ENCODE assay signal across 25 mouse cellular contexts in the genomic region with DNA sequence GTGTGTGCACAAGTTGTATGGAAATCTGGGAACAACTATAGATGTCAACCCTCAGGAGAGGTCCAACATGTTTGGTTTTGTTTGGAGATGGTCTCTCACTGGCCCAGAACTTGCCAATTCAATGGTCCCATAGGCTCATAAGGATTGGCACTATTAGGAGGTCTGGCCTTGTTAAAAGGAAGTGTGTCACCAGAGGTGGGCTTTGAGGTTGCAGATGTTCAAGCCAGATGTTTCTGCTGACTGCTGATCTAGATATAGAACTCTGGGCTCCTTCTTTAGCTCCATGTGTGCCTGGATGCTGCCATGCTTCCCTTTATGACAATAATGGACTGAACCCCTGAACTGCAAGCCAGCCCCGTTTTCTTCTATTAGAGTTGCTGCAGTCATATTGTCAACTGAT.
"Had no signal": no experiment of that assay in that cellular context is flagged by ENCODE, and none has a peak within 500 bp of the region (broad histone marks: within the 10 kb centered on the region; RNA-seq: fewer than 3 reads in every experiment).

No protein-coding gene starts in this region.

- ATAC-seq: liver, embryonic 12.5 days had no signal

- H3K9me3 ChIP-seq: limb, embryonic 10.5 days; liver, embryonic 12.5 days; liver, embryonic 15.5 days; lung, embryonic 15.5 days; neural tube, embryonic 12.5 days; neural tube, embryonic 15.5 days had no signal

- H3K4me1 ChIP-seq: limb, embryonic 13.5 days; midbrain, embryonic 10.5 days; neural tube, embryonic 12.5 days; neural tube, embryonic 15.5 days had no signal

- H3K4me2 ChIP-seq: limb, embryonic 13.5 days; liver, embryonic 12.5 days; liver, embryonic 15.5 days; lung, embryonic 15.5 days; neural tube, embryonic 12.5 days; neural tube, embryonic 15.5 days had no signal

- DNase-seq: kidney, postnatal 25 days; layer of hippocampus, adult 9-11 months; liver; lung, adult 18-20 months; lung, postnatal 10 days; lung, postnatal 36 days; midbrain, embryonic 14.5 days; right cerebral cortex, adult 18-20 months; right cerebral cortex, postnatal 14 days; right cerebral cortex, postnatal 4 days; thymus, adult 2 months; thymus, postnatal 14 days; thymus, postnatal 4 days had no signal

- H3K36me3 ChIP-seq: liver, embryonic 12.5 days; liver, embryonic 15.5 days; lung, embryonic 15.5 days; neural tube, embryonic 12.5 days had no signal

- H3K9ac ChIP-seq: limb, embryonic 13.5 days; liver, embryonic 12.5 days; liver, embryonic 15.5 days; lung, embryonic 15.5 days; neural tube, embryonic 12.5 days; neural tube, embryonic 15.5 days had no signal

- H3K4me3 ChIP-seq: layer of hippocampus, adult 2 months; limb, embryonic 10.5 days; limb, embryonic 13.5 days; liver, embryonic 12.5 days; liver, embryonic 15.5 days; lung, embryonic 15.5 days; megakaryocyte, embryonic 14.5 days; midbrain, embryonic 10.5 days; neural tube, embryonic 12.5 days; neural tube, embryonic 15.5 days had no signal

- H3K27me3 ChIP-seq: limb, embryonic 13.5 days; liver, embryonic 12.5 days; liver, embryonic 15.5 days; lung, embryonic 15.5 days; megakaryocyte, embryonic 14.5 days; neural tube, embryonic 12.5 days; neural tube, embryonic 15.5 days had no signal

- H3K27ac ChIP-seq: kidney, postnatal 0 days; layer of hippocampus, adult 2 months; limb, embryonic 10.5 days; limb, embryonic 13.5 days; liver, embryonic 12.5 days; liver, embryonic 15.5 days; lung, embryonic 15.5 days; midbrain, embryonic 10.5 days; neural tube, embryonic 12.5 days; neural tube, embryonic 15.5 days; stomach, postnatal 0 days had no signal
